Mouse (Mus musculus) thymus, adult 2 months (tissue): ENCODE measurements around the gene Adgre5. TPM values are rescaled to one million over a fixed set of nuclear protein-coding genes. Genes with fewer than 3 reads are reported as not detected.

Experiments used
- DNase-seq: peaks from one replicate; pipeline ENCODE4 v3.0.0; 2021
- H3K27ac ChIP-seq: fragments of 200-500 bp; 2 replicates; pipeline ENCODE4 v1.5.1; 2012; ENCODE audit warnings: low read length, control low read depth; ENCODE audit not compliant: control insufficient read depth, insufficient read depth
- H3K27me3 ChIP-seq: fragments of 200-500 bp; 2 replicates; pipeline ENCODE4 v1.6.1; 2012; ENCODE audit warnings: mild to moderate bottlenecking, low read length, moderate library complexity, mixed read lengths; ENCODE audit not compliant: control insufficient read depth, insufficient read depth
- H3K36me3 ChIP-seq: fragments of 200-500 bp; 2 replicates; pipeline ENCODE4 v1.6.1; 2012; ENCODE audit warnings: mild to moderate bottlenecking, low read length, moderate library complexity; ENCODE audit not compliant: control insufficient read depth, insufficient read depth
- H3K4me1 ChIP-seq: fragments of 200-500 bp; replicated peaks from 2 replicates; pipeline ENCODE4 v1.6.1; 2012; ENCODE audit warnings: low read length; ENCODE audit not compliant: control insufficient read depth, insufficient read depth
- H3K4me3 ChIP-seq: fragments of 200-500 bp; 2 replicates; pipeline ENCODE4 v1.5.1; 2012; ENCODE audit warnings: mild to moderate bottlenecking, low read length, control low read depth, moderate library complexity; ENCODE audit not compliant: control insufficient read depth, insufficient read depth
- CTCF ChIP-seq: fragments of 200-500 bp; IDR thresholded peaks from 2 replicates; pipeline ENCODE4 v1.5.1; 2012; ENCODE audit warnings: mild to moderate bottlenecking, control low read depth, low read length, moderate library complexity, borderline replicate concordance; ENCODE audit not compliant: control insufficient read depth, poor library complexity, insufficient read depth; ENCODE audit errors: extremely low read depth
- POLR2A ChIP-seq: fragments of 200-500 bp; IDR thresholded peaks from 2 replicates; pipeline ENCODE4 v1.6.1; 2012; ENCODE audit warnings: mild to moderate bottlenecking, low read length, control low read depth, moderate library complexity; ENCODE audit not compliant: control insufficient read depth, poor library complexity, insufficient read depth; ENCODE audit errors: extremely low read depth
- WGBS: fragments of 180-500 bp; shearing (Covaris S2); methylation state at CpG from one replicate; pipeline ENCODE4 v1.1.7; 2018; 5-methylcytosine and 5-hydroxymethylcytosine counted together
- polyA plus RNA-seq: library from polyadenylated mRNA; depleted of rRNA; stranded (reverse); fragments of >200 nt; gene quantifications from 2 replicates; pipeline ENCODE4 v1.2.3, GENCODE M21; 2012

Gene Adgre5
- polyA plus RNA-seq, 1 experiment, result 190 TPM

GRCm38 (mm10) chr8:83725521-83726102, 15.5 kb downstream of the Adgre5 start:
- no peaks in the 10 kb centered on the region for H3K4me1 ChIP-seq
- no peak overlapping the region for H3K4me3 ChIP-seq
- H3K36me3 ChIP-seq, result peaks cover 87% of the 10 kb centered on the region
- 98% methylated on average over 8 of the region's 8 CpGs for WGBS
- no peak for DNase-seq
- H3K27me3 ChIP-seq, result no peaks in the 10 kb centered on the region
- H3K27ac ChIP-seq, result no peak overlapping the region
- TF ChIP-seq CTCF, result no peak
- no peak for TF ChIP-seq POLR2A

DNA sequence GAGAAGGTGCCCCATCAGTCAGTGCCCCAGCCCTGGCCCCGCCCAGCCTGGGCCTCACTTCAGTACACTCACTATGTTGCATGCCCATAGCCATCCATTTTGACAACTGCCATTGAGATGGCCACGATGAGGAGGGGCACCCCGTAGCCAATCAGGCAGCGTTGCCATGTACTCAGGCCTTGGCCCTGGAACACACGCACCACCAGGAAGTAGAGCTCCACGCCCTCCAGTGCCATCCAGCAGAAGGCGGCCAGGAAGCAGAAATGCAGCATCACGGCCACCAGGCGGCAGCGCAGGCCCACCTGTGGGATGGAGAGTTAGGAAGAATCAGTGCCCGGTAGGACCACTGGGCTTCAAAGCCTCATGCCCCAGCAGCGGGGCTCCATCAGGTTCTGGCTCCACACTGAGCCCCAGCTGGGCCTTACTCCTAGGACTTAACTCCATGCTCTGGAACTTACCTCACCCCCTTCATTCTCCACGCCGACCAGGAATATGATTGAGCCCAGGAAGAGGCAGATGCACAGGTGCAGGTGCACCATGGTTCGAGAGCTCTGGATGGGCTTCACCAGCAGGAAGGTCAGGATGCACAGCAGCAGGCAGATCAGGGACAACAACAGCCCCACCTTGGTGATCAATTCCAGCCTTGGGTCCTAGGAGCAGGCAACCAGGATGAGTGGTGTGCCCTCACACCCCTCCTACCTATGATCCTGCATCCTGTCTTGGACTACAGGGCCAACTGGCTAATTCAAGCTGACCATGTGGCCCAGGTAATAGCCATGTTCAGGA, 16.2 kb downstream of the Adgre5 start:
- H3K4me3 ChIP-seq, result no peak overlapping the region
- H3K27me3 ChIP-seq, result no peaks in the 10 kb centered on the region
- WGBS, result 43% methylated on average over 15 of the region's 15 CpGs
- peak; percentile 85 for DNase-seq
- no peaks in the 10 kb centered on the region for H3K4me1 ChIP-seq
- H3K36me3 ChIP-seq, result peaks cover 90% of the 10 kb centered on the region
- TF ChIP-seq CTCF, result peak; percentile 93
- TF ChIP-seq POLR2A, result no peak
- H3K27ac ChIP-seq, result no peak overlapping the region

- DNase-seq, result no peak
- Histone ChIP-seq H3K27me3 (no peaks in the 10 kb centered on the region), H3K4me1 (no peaks in the 10 kb centered on the region), H3K36me3 (peaks cover 86% of the 10 kb centered on the region), H3K4me3 (no peak overlapping the region), H3K27ac (no peak overlapping the region)
- TF ChIP-seq CTCF (no peak), POLR2A (no peak)
- WGBS, result 88% methylated on average over 11 of the region's 11 CpGs
These were observed 17.6 kb downstream of the Adgre5 start for GRCm38 (mm10) chr8:83723447-83724083.

GRCm38 (mm10) chr8:83722631-83723030, 18.5 kb downstream of the Adgre5 start:
- no peak for DNase-seq
- Histone ChIP-seq H3K4me3 (no peak overlapping the region), H3K27me3 (no peaks in the 10 kb centered on the region), H3K27ac (no peak overlapping the region), H3K4me1 (no peaks in the 10 kb centered on the region), H3K36me3 (peaks cover 77% of the 10 kb centered on the region)
- 96% methylated on average over 12 of the region's 12 CpGs for WGBS
- TF ChIP-seq POLR2A (no peak), CTCF (no peak)

DNA sequence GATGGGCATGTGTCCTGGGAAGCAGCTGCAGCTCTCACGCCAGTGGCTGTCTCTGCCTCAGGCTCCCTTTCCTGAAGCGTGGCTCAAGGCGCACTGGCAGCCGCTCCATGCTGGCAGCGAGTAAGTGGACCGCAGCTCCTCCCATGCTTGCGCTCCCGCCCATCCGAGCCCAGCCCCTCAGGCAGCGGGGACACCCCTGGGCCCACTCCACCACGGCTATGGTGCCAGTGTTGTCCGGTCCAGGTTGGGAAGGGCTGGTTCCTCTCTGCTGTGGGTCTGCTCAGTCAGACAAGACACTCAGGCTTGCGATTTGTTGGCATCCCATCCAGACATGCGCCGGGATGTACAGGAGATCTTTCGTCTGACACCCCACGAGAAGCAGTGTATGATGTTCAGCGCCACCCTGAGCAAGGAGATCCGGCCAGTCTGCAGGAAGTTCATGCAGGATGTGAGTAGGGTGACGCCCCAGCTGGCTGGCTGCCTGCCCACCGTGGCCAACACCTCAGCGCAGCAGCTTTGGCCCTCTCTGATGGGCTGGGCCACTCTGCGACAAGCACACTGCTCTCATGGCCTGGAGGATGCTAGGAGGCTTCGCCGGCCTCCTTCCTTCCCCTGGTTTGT, 19.6 kb downstream of the Adgre5 start:
- Histone ChIP-seq H3K27me3 (no peaks in the 10 kb centered on the region), H3K27ac (no peak overlapping the region), H3K4me3 (no peak overlapping the region), H3K4me1 (no peaks in the 10 kb centered on the region), H3K36me3 (peaks cover 69% of the 10 kb centered on the region)
- TF ChIP-seq CTCF (no peak), POLR2A (no peak)
- no peak for DNase-seq
- 93% methylated on average over 25 of the region's 25 CpGs for WGBS

DNA sequence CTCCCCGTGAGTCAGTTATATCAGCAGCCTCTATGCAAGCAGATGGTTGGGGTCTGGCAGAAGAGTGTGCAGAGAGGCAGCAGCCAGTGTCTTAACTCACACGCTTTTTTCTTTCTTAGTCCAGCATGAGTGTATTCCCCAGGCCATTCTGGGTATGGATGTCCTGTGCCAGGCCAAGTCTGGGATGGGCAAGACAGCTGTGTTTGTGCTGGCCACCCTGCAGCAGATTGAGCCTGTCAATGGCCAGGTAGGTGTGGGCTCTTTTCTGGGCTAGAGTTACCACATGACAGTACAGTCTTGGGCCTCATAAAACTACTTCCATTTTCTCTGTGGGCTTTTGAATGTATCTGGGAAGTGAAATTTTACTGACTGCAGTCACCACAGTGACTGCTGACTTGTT, 21.4 kb downstream of the Adgre5 start:
- 93% methylated on average over 2 of the region's 2 CpGs for WGBS
- H3K4me1 ChIP-seq, result peaks cover 1% of the 10 kb centered on the region; the same call in 1 of the 2 replicates
- no peak overlapping the region for H3K27ac ChIP-seq
- no peak overlapping the region for H3K4me3 ChIP-seq
- TF ChIP-seq POLR2A (no peak), CTCF (no peak)
- DNase-seq, result no peak
- peaks cover 54% of the 10 kb centered on the region for H3K36me3 ChIP-seq
- no peaks in the 10 kb centered on the region for H3K27me3 ChIP-seq
